Mouse (Mus musculus) limb, embryonic 14.5 days (tissue): Measurements from ENCODE around the gene Cers6. TPM values are rescaled to one million over a fixed set of nuclear protein-coding genes. Genes with fewer than 3 reads are reported as not detected.

Source experiments
- ATAC-seq: fragments of 200-750 bp; cut with Nextera tagmentation; 2 replicates; pipeline ENCODE4 v1.8.0; 2017; ENCODE audit warnings: low read depth, moderate number of reproducible peaks, moderate TSS enrichment; ENCODE audit not compliant: low FRiP score
- DNase-seq: peaks from one replicate; pipeline ENCODE4 v3.0.0-alpha.2; 2015; ENCODE audit warnings: low spot score
- H3K27ac ChIP-seq: fragments of 300-500 bp; sonication (generic); replicated peaks from 2 replicates; pipeline ENCODE4 v1.5.1; 2014; ENCODE audit warnings: low read depth, mild to moderate bottlenecking, low read length, moderate library complexity, mixed read lengths
- H3K27me3 ChIP-seq: fragments of 300-500 bp; sonication (generic); 2 replicates; pipeline ENCODE4 v1.6.1; 2014; ENCODE audit warnings: low read length, mixed read lengths; ENCODE audit not compliant: control insufficient read depth, insufficient read depth
- H3K36me3 ChIP-seq: fragments of 300-500 bp; sonication (generic); 2 replicates; pipeline ENCODE4 v1.6.1; 2014; ENCODE audit warnings: mild to moderate bottlenecking, low read length, moderate library complexity, mixed read lengths; ENCODE audit not compliant: control insufficient read depth, insufficient read depth
- H3K4me1 ChIP-seq: fragments of 300-500 bp; sonication (generic); 2 replicates; pipeline ENCODE4 v1.6.1; 2014; ENCODE audit warnings: antibody characterized with exemption, low read length, mixed read lengths; ENCODE audit not compliant: control insufficient read depth, insufficient read depth
- H3K4me2 ChIP-seq: fragments of 300-500 bp; sonication (generic); replicated peaks from 2 replicates; pipeline ENCODE4 v1.6.1; 2014; ENCODE audit warnings: low read depth, mild to moderate bottlenecking, low read length, moderate library complexity; ENCODE audit not compliant: severe bottlenecking
- H3K4me3 ChIP-seq: fragments of 300-500 bp; sonication (generic); replicated peaks from 2 replicates; pipeline ENCODE4 v1.5.1; 2014; ENCODE audit warnings: low read length
- H3K9ac ChIP-seq: fragments of 300-500 bp; sonication (generic); 2 replicates; pipeline ENCODE4 v1.6.1; 2014; ENCODE audit warnings: mild to moderate bottlenecking, low read depth, low read length, moderate library complexity; ENCODE audit not compliant: severe bottlenecking
- H3K9me3 ChIP-seq: fragments of 300-500 bp; sonication (generic); 2 replicates; pipeline ENCODE4 v1.6.1; 2016; ENCODE audit warnings: low read length; ENCODE audit not compliant: control insufficient read depth
- POLR2A ChIP-seq: fragments of 200-500 bp; IDR thresholded peaks from 2 replicates; pipeline ENCODE4 v1.8.0; 2012; ENCODE audit warnings: inconsistent platforms, mild to moderate bottlenecking, moderate library complexity, borderline replicate concordance; ENCODE audit not compliant: insufficient read depth, insufficient read length; ENCODE audit errors: extremely low read depth
- WGBS: fragments of 180-500 bp; shearing (Covaris S2); extraction: QIAGEN DNeasy Blood & Tissue Kit; methylation state at CpG from one replicate; pipeline ENCODE4 v1.1.7; 2014; 5-methylcytosine and 5-hydroxymethylcytosine counted together
- polyA plus RNA-seq, 2 experiments: library from polyadenylated mRNA; depleted of rRNA in 1 of 2; stranded (reverse) in 1 of 2; unstranded in 1 of 2; fragments of >200 nt; fragmentation: Nextera tagmentation in 1 of 2; extraction: Ambion mirVana in 1 of 2; gene quantifications; 2 replicates each; pipeline versions ENCODE4 v1.2.1 to v1.2.3; 2012 to 2014

Gene Cers6
- polyA plus RNA-seq, 2 experiments, result 10.7 to 30.9 TPM

GRCm38 (mm10) chr2:68945976-68946375 is 84.7 kb downstream of the Cers6 start:
- H3K9ac ChIP-seq, result no peak overlapping the region
- no peak overlapping the region for H3K4me2 ChIP-seq
- H3K4me1 ChIP-seq, result peaks cover 5% of the 10 kb centered on the region; the same call in 1 of the 2 replicates
- ATAC-seq (no peak), DNase-seq (no peak)
- TF ChIP-seq POLR2A, result no peak
- no peaks in the 10 kb centered on the region for H3K27me3 ChIP-seq
- H3K9me3 ChIP-seq, result no peaks in the 10 kb centered on the region; the same call in 1 of the 2 replicates
- H3K27ac ChIP-seq, result no peak overlapping the region
- WGBS, result 69% methylated on average over 2 of the region's 2 CpGs
- H3K4me3 ChIP-seq, result no peak overlapping the region
- peaks cover 4% of the 10 kb centered on the region; the same call in 1 of the 2 replicates for H3K36me3 ChIP-seq

- Histone ChIP-seq H3K36me3 (peaks cover 4% of the 10 kb centered on the region; the same call in 1 of the 2 replicates), H3K4me3 (no peak overlapping the region), H3K27me3 (no peaks in the 10 kb centered on the region), H3K9me3 (no peaks in the 10 kb centered on the region; the same call in 1 of the 2 replicates), H3K9ac (no peak overlapping the region), H3K27ac (no peak overlapping the region), H3K4me2 (no peak overlapping the region), H3K4me1 (peaks cover 5% of the 10 kb centered on the region; the same call in 1 of the 2 replicates)
- no peak for TF ChIP-seq POLR2A
- ATAC-seq (no peak), DNase-seq (no peak)
- 84% methylated on average over 5 of the region's 5 CpGs for WGBS
Observed at GRCm38 (mm10) chr2:68946819-68947218, 85.6 kb downstream of the Cers6 start.

DNA sequence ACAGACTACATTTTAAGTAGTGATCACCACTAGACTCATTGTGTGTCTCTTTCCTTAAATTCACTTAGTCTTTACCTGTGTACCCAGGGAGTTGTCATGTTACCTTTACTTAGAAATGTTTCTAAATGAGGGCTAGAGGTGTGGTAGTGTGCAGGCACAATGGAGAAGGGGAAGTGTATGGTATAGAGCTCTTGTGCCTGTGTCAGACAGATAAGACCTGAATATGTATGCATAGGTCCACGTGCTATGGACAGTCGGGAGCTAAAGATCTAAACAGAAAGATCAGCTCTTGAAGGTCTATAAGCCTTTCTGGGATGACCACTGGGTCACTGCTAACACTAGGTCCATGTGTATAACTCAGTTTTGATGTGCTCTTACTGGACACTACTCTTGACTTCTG is 87.9 kb downstream of the Cers6 start:
- no peak overlapping the region for H3K9ac ChIP-seq
- WGBS, result 98% methylated on average over 2 of the region's 2 CpGs
- DNase-seq (no peak), ATAC-seq (no peak)
- peaks cover 4% of the 10 kb centered on the region; the same call in 1 of the 2 replicates for H3K36me3 ChIP-seq
- TF ChIP-seq POLR2A, result no peak
- peaks cover 5% of the 10 kb centered on the region; the same call in 1 of the 2 replicates for H3K4me1 ChIP-seq
- H3K4me2 ChIP-seq, result no peak overlapping the region
- H3K27ac ChIP-seq, result no peak overlapping the region
- no peaks in the 10 kb centered on the region; the same call in 1 of the 2 replicates for H3K9me3 ChIP-seq
- H3K4me3 ChIP-seq, result no peak overlapping the region
- H3K27me3 ChIP-seq, result no peaks in the 10 kb centered on the region

- Histone ChIP-seq H3K9me3 (no peaks in the 10 kb centered on the region; the same call in 1 of the 2 replicates), H3K9ac (no peak overlapping the region), H3K27me3 (no peaks in the 10 kb centered on the region), H3K27ac (no peak overlapping the region), H3K4me3 (no peak overlapping the region), H3K36me3 (peaks cover 4% of the 10 kb centered on the region; the same call in 1 of the 2 replicates), H3K4me1 (peaks cover 4% of the 10 kb centered on the region; the same call in 1 of the 2 replicates), H3K4me2 (no peak overlapping the region)
- DNase-seq (no peak), ATAC-seq (no peak)
- no peak for TF ChIP-seq POLR2A
- 84% methylated on average over 5 of the region's 5 CpGs for WGBS
Observed at GRCm38 (mm10) chr2:68949728-68950127, 88.5 kb downstream of the Cers6 start.

DNA sequence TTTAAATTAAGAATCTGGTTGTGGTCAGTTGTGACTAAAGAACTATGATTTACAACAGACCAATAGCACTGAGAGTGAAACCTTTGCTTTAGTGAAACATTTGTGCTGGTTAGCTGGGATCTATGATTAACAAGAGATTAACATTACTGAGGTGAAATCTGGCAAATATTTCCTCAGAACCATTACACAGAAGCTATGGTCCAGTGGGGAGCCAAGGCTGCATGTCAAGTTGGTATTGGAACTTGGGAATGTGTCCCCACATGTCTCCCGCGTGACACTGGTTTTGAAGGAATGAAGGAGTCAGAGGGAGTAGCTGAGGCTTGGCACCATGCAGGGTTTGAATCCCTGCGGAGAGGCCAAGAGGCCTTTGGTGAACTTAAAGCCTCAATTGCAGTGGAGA is 90.5 kb downstream of the Cers6 start:
- Histone ChIP-seq H3K4me3 (no peak overlapping the region), H3K27me3 (no peaks in the 10 kb centered on the region), H3K4me1 (peaks cover under 1% of the 10 kb centered on the region; the same call in 1 of the 2 replicates), H3K4me2 (no peak overlapping the region), H3K27ac (no peak overlapping the region), H3K36me3 (peaks cover 4% of the 10 kb centered on the region; the same call in 1 of the 2 replicates), H3K9ac (no peak overlapping the region), H3K9me3 (no peaks in the 10 kb centered on the region; the same call in 1 of the 2 replicates)
- 98% methylated on average over 3 of the region's 3 CpGs for WGBS
- DNase-seq (no peak), ATAC-seq (no peak)
- TF ChIP-seq POLR2A, result no peak

DNA sequence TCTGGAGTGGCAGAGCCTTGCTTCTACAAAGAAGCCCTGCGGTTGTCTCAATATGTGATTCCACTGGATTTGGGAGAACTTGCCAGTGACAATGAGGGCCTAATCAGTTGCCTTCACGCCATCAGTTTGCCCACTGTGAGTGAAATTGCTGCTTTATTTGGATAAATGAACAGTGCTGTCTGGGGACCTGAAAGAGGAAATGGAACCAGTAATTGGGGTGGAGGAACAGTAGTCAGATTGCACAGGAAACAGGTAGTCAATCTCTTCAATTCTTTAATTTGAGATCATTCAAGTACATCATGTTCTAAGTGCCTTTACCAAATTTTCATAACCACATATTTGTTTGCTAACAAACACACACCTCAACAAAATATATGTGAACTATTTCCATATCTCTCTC is 92.4 kb downstream of the Cers6 start:
- no peak for DNase-seq
- Histone ChIP-seq H3K27ac (no peak overlapping the region), H3K4me3 (no peak overlapping the region), H3K9me3 (no peaks in the 10 kb centered on the region; the same call in 1 of the 2 replicates), H3K36me3 (no peaks in the 10 kb centered on the region), H3K4me1 (peaks cover 7% of the 10 kb centered on the region), H3K9ac (no peak overlapping the region), H3K27me3 (no peaks in the 10 kb centered on the region), H3K4me2 (no peak overlapping the region)
- TF ChIP-seq POLR2A, result no peak
- 85% methylated on average over 2 of the region's 2 CpGs for WGBS
- no peak for ATAC-seq
